Mouse (Mus musculus) CH12F3 (cell line): ENCODE measurements around the gene Pld1.

Source experiments
- in situ Hi-C: fragments of 300-500 bp; cut with MboI; formaldehyde crosslinking; loops from 2 replicates; pipeline ENCODE4 v1.14.3; 2020; ENCODE audit warnings: low sequenced_read_pairs

Gene Pld1

GRCm38 (mm10) chr3:27938381-27939323 lies at the start of gene Pld1:
TSS of gene Pld1 (plus strand) at chr3:27938695.
- in situ Hi-C loops: no loop called here

- in situ Hi-C loops: no loop called here
Measured at GRCm38 (mm10) chr3:27896318-27896892, 42.1 kb upstream of the Pld1 start, which contains the start of gene Tmem212. TSS of gene Tmem212 (minus strand) at chr3:27896368.

GRCm38 (mm10) chr3:27898178-27898577 lies 40.3 kb upstream of the Pld1 start:
- in situ Hi-C loops: no loop called here

DNA sequence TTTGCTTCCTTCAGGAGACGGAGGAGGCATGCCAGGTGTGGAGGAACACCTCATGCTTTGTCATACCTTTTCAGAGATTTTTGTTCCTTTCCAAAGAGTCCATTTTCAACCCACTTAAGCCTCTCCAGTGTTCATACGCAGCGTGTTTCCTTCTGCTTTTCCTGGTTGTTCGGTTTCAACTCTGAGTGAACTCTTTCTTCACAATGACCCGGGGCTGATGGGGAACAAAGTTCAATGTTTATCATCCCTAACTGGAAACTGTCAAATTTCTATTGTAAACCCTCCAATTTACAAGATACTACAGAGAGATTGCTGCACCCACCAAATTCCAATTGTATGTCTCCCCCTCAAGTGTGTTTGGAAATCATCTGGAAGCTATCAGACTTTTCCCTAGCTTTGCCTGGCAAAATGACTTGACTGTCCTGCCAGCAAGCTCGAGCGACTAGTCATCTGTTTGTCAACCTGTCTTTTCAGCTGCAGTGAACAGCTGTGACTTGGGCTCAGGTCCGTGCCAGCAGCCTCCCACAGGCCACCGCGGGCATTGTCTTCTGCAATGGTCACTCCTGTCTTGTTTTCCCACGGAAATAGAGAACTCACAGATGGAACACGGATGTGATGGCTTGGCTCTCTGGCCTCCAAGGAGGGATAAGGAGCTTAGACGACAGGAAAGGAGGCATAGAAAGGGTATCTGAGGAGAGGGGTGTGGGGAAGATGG lies 39.3 kb upstream of the Pld1 start:
- in situ Hi-C loops: no loop called here

DNA sequence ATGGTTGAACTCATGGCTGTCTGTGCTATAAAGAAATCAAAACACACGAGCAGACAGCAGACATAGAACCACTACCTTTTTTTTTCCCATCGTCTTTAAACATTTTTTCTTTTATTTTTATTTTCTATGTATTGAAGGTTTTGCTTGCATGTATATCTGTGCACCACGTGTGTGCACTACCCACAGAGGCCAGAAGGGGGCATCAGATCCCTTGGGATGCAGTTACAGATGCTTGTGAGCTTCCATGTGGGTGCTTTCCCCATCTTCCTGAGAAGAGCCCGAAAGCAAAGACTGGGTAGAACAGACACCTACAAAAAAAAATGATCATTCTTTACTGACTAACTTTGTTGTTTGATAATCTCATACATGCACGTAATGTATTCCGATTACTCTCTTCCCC lies 36.6 kb upstream of the Pld1 start:
- in situ Hi-C loops: no loop called here

- in situ Hi-C loops: no loop called here
Measured at GRCm38 (mm10) chr3:27904659-27905330, 33.7 kb upstream of the Pld1 start.

DNA sequence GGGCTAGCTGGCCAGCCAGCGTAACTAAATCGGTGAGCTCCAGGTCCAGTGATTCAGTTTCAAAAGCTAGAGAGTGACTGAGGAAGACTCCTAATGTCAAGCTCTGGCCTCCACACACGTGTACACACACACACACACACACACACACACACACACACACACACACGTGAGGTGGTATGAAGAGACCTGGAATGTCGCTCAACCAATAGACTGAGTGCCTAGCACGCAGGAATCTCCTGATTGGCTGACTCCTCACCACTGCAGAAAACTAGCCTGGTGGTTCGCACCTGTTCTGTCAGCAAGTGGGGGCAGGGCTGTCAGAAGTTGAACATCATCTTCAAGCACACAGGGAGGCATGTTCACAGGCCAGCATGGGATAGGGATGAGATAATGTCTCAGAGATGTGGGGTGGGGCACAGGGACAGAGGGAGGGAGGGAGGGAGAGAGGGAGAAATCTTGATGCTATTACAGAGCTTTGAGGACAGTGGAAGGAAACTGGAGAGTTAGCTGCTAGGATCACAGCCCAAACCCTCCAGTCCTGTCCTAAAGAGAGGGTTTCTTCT lies 31.8 kb upstream of the Pld1 start:
- in situ Hi-C loops: no loop called here

DNA sequence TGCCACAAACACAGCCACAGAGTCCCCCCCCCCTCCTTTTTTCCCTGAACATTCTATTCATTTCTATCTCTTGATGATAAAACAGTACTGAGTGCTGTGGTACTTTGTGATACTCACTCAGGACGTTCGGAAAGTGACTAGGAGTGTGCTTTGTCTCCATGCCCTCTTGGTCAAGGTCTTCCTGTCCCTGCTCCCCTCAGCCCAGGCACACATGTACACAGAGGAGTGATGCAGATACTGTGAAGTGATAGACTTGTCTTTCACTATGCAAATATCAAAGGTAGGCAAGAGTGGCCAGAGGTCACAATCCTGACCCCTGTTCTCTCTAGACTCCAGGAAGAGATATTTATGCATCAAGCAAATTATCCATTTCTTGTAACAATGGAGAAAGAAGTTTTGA lies 31.2 kb upstream of the Pld1 start:
- in situ Hi-C loops: no loop called here

DNA sequence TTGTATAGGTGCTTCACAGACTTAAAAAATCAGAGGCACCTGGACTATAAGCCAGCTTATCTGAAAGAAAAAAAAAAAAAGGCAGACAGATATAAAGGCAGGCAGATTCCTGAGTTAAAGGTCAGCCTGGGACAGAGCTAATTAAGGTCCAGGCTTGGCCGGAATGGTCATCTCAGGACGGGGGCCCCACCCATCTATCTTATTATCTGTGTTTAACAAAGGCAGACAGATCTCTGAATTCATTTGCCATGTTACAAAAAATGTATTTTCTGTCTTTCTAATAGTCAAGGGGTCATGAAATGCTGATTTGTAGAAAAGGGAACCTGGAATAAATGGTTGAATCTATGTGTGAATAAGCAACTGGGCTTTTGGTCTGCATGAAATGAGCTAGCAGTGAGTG lies 30.2 kb upstream of the Pld1 start:
- in situ Hi-C loops: no loop called here

DNA sequence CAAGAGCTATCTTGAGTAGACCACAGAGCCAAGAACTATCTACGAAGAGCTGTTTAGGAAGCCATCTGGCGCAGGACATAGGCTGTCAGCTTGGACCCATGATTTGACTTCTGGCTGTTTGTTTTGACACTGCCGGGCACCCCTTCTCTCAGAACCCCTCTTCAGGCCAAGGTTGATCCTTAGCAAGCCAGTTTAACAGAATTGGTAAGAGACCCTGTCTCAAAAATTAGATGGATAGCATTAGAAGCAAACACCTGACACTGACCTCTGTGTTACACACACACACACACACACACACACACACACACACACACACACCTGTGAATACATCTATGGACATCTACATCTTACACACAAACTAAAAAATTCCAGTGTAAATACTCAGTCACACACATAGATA lies 29.5 kb upstream of the Pld1 start:
- in situ Hi-C loops: no loop called here

DNA sequence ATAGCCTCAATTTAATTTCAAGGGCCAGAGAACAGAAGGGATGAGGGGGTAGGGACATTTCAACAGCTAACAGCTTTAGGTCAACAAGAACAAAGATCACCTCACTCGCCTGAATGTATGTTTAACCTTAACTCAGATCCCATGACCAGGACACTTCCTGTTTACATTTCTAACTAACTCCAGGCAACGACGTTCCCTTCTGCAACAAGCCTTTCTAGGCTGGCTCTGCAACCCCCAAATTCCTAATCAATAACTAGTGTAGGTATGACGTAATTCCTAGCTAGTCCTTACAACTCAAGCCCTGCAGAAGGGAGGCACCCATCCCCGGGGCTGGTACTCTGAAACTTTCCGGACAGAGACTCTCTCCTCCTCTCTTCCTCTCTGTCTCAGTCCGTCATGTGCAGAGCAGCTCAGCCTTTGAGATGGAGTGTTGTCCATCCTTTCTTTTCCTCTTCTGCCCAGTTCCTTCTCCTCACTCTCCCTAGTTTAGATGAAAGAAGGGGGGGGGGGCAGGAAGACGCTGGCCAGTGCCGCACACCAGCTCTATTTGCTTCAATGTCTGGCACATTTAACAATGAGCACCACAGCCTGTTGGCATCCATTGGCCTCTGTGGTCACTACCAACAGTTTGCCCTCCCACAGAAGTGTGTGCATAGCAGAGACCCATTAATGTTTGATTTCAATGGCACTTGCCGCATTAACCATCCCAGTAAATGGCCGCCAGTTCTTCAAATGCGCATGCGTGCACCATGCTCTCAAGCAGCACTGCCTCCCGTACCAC lies 19.6 kb upstream of the Pld1 start:
- in situ Hi-C loops: no loop called here

- in situ Hi-C loops: no loop called here
Measured at GRCm38 (mm10) chr3:27921268-27922020, 17.1 kb upstream of the Pld1 start.

DNA sequence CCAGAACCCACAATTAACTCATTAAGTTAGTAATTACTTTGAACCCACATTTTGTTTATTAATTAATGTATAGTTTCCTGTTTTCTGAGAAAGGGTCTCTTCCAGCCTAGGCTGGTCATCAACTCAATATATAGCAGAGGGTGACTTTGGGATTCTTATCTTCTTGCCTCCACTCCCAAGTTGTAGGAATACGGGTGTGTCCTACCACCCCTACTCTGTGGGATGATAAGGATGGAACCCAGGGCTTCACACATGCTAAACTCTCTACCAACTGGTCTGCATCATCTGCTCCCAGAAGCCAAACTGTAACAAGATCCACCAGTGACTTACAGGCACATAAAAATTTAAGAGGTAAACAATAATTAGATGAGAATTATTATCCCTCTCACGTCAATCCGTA lies 14.5 kb upstream of the Pld1 start:
- in situ Hi-C loops: no loop called here

- in situ Hi-C loops: no loop called here
Measured at GRCm38 (mm10) chr3:27929219-27929618, 9.3 kb upstream of the Pld1 start.

DNA sequence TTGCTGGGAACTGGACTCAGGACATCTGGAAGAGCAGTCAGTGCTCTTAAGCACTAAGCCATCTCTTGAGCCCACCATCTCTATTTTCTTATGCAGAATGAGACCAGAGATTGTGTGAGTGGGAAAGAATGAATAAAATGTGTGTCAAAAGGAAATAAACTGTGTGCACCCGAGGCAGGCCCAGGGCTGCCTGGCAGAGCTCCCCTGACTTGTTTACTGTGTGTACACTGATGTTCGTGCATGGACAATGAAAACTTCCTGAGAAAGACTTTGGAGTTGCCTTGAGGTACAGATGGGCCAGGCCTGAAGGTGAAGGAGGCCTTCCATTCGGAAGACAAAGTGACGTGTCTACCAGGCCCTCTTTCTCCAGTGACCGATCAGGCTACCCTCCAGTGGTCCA lies 6.1 kb upstream of the Pld1 start:
- in situ Hi-C loops: no loop called here

DNA sequence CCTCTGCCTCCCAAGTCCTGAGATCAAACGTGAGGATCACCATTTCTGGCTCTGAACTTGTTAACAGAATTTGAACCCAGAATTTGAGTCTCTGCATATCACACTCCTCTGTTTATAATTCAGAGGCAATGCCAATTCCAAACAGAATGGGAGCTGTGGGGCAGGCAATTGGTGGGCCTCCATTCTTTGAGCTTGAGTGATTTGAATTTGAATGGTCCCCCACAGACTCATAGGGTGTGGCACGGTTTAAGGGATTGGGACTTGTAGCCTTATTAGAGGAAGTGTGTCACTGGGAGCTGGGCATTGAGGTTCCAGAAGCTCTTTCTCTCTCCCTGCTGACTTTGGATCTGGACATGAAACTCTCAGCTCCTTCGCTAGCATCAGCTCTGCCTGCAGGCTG lies 2.9 kb upstream of the Pld1 start:
- in situ Hi-C loops: no loop called here

GRCm38 (mm10) chr3:27936731-27937130 lies 1.8 kb upstream of the Pld1 start:
- in situ Hi-C loops: no loop called here

- in situ Hi-C loops: no loop called here
Measured at GRCm38 (mm10) chr3:27937144-27938110, 1.1 kb upstream of the Pld1 start.
